Mouse (Mus musculus) kidney, postnatal 36 days (tissue): ENCODE data around the gene Myo15b.

ENCODE experiments used
- DNase-seq, 2 experiments: peaks; one replicate each; pipeline ENCODE4 v3.0.0; 2021 to 2022; ENCODE audit warnings: mixed read lengths in 2 of 2

Gene Myo15b

DNA sequence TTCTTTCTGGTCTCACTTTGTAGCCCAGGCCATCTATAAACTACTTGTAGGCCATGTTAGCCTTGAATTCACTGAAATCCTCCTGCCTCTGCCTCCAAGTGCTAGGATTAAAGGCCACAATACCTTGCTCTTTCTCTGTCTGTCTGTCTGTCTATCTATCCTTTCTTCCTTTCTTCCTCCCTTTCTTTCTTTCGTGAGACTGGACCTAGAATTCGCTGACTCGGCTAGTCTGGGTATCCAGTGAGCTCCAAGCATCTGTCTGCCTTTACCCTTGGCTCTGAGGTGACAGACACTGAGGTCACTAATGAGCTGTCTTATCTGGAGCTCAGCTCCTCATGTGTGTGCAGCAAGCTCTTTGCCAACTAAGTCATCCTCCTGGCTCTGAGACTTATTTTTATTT, 17.7 kb downstream of the Myo15b start:
- DNase-seq = no peak

- no peak for DNase-seq
These were observed 18.2 kb downstream of the Myo15b start for GRCm38 (mm10) chr11:115876438-115876837.

DNA sequence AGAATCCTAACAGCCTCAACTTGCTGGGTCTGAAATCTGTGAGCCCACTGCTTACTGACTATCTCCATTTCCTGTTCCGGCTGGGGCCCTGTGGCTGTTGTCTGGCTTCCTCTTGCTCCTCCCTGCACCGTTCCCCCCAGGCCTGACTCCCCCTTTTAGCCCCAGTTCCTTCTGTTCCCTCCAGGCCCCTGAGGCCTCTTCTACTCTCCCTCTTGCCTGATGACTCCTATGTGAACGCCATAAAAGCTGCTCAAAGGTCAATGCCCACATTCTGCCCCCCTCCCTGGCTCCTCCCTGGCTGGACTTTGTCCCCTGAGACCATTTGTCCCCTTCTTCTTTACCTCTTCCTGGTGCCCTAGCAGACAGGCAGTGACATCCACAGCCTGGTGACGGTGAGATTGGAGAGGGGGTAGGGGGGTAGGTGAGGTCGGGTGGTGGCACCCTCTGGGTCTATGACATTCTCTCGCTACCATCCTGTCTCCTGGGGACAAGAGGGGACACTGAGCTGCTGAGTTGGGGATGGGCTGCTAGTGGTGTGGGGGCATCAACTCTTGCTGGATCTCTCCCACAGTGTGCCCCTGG, 19.1 kb downstream of the Myo15b start:
- DNase-seq = peak; percentile 80 to 82

- DNase-seq = peak; percentile 60 to 81
These were observed 19.9 kb downstream of the Myo15b start for GRCm38 (mm10) chr11:115878071-115878470.

DNA sequence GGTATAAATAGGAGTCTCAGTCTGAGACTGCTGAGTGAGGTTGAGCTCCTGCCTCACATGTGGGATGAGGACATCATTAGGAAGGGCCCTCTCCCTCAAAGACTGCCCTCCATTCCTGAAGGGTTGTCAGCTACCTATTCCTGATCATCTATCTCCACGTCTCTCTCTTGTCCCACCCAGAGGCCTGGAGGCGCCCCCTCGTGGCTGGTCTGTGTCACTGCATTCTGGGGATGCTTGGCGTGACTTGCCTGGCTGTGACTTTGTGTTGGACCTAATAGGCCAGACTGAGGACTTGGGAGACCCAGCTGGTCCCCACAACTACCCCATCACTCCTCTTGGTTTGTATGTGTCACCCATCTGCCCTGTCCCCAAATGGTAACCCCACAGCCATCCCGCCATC, 22.8 kb downstream of the Myo15b start:
- DNase-seq = peak in 1 of 2 experiments; percentile 56

GRCm38 (mm10) chr11:115883251-115883650, 25.0 kb downstream of the Myo15b start:
- DNase-seq = no peak

- DNase-seq = peak; percentile 51 to 72
These were observed 26.2 kb downstream of the Myo15b start for GRCm38 (mm10) chr11:115884361-115884760.

DNA sequence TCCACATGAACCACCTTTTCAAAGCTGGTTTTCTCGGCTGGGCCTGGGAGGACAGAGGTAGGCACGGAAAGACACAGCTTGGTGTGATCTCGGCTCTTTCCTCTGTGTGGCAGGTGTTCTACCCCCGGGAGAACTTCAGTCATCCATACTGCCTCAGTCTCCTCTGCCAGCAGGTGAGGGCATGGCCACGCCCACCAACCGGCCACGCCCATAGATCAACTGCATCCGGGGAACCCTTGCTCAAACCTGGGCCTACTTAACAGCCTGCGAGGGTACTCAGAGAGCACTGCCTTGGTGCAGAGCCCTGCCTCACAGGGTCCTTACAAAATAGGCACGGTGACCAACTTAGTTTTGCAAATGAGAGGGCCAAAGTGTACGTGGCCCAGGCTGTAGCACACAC, 27.1 kb downstream of the Myo15b start:
- DNase-seq = no peak

DNA sequence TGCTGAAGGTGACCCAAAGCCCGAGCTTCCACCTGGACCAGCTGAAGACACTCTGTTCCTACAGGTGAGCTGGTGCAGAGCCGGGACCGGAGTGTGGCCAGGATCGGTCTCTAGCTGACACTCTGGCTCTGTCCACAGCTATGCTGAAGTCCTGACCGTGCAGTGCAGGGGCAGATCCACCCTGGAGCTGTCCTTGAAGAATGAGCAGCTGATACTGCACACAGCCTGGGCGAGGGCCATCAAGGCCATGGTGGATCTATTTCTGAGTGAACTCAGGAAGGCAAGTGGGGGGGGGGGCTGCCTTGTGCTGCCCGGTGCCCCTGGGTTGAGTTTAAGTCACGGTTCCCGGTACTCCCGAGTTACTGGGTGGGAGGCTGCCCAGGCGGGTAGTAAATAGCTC, 28.2 kb downstream of the Myo15b start:
- no peak for DNase-seq

DNA sequence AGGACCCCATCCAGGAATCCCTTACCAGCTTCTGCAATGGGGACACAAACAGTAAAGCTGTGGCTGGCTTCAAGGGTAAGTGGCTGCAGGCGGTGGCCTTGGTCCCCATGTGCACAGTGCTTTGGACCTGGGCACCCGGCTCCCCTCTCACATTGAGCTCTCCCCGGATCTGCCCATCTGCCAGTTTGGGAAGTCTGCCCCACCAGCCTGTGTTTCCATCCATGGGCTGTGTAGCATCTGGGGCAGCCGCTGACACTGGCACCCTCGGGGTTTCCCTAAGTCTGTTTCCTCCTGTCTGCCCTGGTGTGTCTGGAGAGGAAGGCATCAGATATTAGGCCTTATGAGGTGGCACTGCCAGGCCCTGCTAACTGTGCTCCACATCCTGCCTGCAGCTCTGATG, 29.8 kb downstream of the Myo15b start:
- DNase-seq = no peak

- no peak for DNase-seq
These were observed 31.0 kb downstream of the Myo15b start for GRCm38 (mm10) chr11:115889159-115889558.

GRCm38 (mm10) chr11:115892213-115892612, 34.0 kb downstream of the Myo15b start:
- no peak for DNase-seq

DNA sequence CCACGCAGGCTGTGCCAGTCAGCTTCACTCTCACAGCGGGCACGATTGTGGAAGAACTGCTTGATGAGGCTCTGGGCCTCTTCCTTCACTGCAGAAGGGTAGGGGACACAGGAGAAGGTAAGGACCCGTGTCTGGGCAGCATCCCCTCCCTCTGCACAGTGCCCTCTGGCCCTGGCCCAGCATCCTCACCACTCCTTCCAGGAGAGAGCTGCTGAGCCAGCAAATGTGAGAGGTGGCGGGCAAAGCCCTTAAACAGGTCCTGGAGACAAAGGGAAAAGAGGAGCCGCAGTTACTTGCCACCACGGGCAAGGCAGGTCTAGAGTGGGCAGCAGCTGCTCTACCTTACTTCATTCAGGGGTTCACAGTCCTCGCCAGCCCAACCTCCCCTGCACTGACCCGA, 34.9 kb downstream of the Myo15b start:
- DNase-seq = peak; percentile 24 to 61

- DNase-seq = peak; percentile 49 to 57
These were observed 36.7 kb downstream of the Myo15b start for GRCm38 (mm10) chr11:115894755-115895520.

DNA sequence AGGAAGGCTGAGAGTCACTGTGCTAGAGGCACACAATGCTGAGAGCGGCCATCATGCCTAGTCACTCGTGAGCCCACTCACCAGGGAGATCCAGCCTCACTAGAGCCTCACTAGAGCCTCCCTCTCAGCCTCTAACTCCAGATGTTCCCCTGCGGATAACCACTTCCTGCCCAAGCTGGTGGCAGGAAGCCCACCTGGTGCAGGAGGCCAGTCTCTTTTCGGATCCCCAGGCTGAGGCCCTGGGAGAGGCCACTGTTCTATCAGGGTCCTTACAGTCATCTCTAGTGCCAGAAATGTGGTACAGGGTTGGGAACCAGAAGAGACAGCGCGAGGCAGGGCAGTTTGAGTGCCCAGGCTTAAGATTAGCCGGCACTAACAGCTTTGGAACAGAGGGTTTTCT, 40.2 kb downstream of the Myo15b start:
- DNase-seq = no peak

DNA sequence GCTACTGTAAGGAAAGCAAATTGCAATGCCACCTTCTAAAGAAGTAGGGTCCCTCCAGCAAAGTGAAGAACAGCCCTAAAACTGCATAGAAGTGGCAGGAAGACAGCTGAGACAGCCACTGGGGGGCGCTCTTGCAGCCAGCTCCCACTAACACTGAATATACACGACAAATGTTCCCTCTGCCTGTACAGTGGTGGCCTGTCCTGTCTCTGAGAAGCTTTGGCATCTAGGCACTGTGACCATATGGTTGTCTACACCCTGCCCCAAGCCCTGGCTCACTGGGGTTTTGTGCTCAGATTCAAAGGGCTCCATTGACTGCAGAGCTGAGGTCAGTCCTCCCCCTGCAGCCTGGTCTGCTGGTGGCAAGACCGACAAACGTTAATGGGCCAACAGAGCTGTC, 40.7 kb downstream of the Myo15b start:
- DNase-seq = peak in 1 of 2 experiments; percentile 75

DNA sequence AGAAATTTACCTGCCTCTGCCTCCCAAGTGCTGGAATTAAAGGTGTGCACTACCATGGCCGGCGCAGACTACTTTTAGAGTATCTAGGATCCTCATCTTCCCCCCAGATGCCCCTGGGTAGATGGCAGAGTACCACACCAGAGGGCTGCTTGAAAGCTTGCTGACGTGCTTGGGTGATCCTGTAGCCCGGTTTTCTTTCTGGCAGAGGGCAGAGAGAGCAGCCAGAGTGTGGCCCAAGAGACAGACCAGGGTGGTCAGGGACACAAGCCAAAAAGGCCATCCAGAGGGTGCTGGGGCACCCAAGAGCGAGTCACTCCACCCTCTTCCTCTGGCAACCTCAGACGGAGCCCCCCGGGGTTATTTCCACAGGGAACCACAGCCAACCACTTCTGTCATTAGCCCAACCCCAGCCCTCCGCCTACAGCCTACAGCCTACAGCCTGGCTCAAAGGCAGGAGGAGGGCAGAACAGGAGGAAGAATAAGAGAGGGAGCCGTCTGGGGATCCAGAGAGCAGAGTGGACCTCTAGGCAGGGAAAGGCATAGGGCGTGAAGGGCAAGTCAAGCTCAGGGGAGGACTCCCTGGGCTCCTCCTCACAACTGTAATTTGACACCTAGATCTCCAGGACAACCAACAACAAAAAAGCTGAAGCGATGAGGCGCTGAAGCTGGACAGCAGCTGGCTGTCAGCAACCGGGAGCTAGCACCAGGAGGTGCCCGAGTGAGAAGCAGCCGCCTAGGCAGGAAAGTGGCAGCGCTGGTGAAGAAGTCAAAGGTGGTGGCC, 41.5 kb downstream of the Myo15b start, which contains the start of gene Smim5:
Gene Smim5, plus strand, starts transcription at position 481 of the 781 bp plus-strand sequence.
- DNase-seq = peak; percentile 78 to 91

DNA sequence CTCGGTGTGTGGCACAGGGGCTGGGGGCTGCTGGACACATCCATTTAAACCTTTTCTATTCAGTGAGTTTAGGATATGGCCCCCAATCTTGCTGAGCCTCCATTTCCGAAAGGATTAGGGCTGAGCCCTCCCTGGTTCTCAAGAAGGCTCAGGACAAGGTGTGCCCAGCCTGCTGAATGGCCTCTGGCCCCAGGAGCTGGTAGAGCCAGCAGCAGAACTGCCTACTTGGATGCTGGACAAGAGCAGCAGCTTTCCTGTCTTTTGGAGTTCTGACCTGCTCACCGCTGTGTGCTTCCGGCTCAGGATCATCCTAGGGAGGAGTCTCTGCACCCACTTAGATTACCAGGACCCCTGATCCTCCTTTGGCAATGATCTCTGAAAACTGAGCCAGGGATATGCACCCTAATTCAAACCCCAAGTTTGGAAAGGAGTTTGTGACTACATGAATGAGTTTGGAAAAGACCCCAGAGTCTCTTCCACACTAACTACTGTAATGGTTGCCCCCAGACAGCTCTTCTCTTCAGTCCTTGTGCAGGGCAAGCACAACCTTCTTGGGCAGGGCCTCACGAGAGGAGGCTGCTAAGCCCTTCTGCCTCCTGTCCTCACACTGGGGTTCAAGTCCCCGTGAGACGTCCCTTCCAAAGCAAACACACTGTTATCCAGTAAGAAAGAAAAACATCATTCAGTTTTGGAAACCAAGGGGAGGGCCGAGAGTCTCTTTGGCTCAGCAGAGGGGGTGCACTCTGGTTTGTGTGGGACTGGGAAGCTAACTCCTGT, 42.5 kb downstream of the Myo15b start:
- DNase-seq = peak; percentile 40 to 66

DNA sequence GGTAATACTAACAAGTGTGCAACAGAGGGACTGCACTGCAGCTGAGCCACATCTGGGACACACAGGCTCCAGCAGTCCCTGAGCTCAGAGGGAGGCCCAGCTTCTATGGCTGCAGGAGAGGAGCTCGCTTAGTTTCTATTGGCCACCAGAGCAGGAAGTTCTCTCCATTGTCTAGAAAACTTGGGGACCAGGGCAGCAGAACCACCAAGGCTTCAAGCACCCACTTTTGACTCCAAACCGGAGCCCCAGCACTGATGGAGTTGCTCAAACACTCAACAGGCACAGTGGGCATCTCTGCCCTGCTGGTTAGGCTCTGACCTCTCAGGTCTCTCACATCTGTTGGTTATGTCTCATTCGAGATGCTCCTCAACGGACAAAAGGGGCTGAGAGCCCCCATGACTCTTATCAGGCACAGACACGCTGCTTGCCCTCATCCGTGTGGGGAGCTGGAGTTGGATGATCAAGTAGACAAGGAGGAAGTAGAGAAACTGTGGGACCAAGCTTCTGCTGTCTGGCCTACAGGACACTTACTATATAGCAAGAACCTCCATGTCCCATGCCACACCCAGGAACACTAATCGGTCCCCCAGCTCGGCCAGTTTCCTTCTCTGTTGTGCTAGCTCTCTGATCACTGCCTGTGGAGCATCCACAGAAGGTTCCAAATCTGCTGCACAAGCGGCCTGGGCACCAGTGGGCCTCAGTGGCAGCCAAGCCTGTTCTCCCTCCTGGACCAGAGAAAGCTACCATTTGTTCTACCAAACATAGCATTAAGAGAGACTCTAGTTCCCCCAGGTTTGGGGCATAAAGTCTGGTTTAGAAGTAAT, 43.3 kb downstream of the Myo15b start:
- no peak for DNase-seq

- DNase-seq = no peak
These were observed 44.0 kb downstream of the Myo15b start for GRCm38 (mm10) chr11:115902177-115902576.

DNA sequence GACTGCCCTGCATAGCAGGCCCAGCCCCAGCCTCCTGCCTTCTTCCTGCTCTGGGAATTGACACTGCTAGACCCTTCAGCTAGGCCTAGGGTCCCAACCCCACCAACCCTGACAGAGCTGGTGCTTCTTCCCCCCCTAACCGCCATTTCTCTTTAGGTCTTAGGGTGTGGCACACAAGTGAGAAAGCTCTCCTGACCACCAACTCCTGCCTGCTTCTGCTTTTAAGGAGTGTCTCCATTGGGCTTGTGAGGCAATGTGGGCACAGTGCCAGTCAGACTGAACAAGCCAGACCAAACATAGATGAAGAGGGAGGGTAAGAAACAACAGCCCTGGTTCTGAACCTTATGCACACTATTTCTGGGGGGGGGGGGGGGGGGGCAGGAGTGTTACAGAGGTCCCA, 44.6 kb downstream of the Myo15b start:
- peak in 1 of 2 experiments; percentile 62 for DNase-seq
